Mouse (Mus musculus) T-helper 2 cell (primary cell): Measurements from ENCODE around the gene Sync.

ENCODE experiments used
- in situ Hi-C: fragments of 300-600 bp; cut with MboI, MseI; formaldehyde crosslinking; loops from one replicate; pipeline ENCODE4 v1.15.1; 2025; ENCODE audit warnings: high pct_unique_total_duplicates

The Sync gene

GRCm38 (mm10) chr4:129261196-129261595, 26.2 kb upstream of the Sync start, which contains the start of gene C77080:
Gene C77080 (minus strand): TSS chr4:129261404.
- in situ Hi-C loops, result no loop called here

- in situ Hi-C loops, result no loop called here
Measured at GRCm38 (mm10) chr4:129263225-129264021, 24.0 kb upstream of the Sync start.

GRCm38 (mm10) chr4:129266191-129266590, 21.2 kb upstream of the Sync start:
- in situ Hi-C loops, result no loop called here

- in situ Hi-C loops, result no loop called here
Measured at GRCm38 (mm10) chr4:129266821-129267220, 20.6 kb upstream of the Sync start.

GRCm38 (mm10) chr4:129268698-129269097, 18.7 kb upstream of the Sync start:
- in situ Hi-C loops, result no loop called here

- in situ Hi-C loops, result no loop called here
Measured at GRCm38 (mm10) chr4:129271991-129272755, 15.2 kb upstream of the Sync start.

GRCm38 (mm10) chr4:129272756-129273046, 14.7 kb upstream of the Sync start:
- in situ Hi-C loops, result no loop called here

GRCm38 (mm10) chr4:129276453-129276865, 11.0 kb upstream of the Sync start:
- in situ Hi-C loops, result loop anchor here (5.0 kb wide), 2 partner anchors 39 to 64 kb away; no protein-coding TSS in a partner anchor

- in situ Hi-C loops, result no loop called here
Measured at GRCm38 (mm10) chr4:129282786-129283185, 4.6 kb upstream of the Sync start.

- in situ Hi-C loops, result no loop called here
Measured at GRCm38 (mm10) chr4:129283226-129283625, 4.2 kb upstream of the Sync start.

- in situ Hi-C loops, result no loop called here
Measured at GRCm38 (mm10) chr4:129284685-129285084, 2.7 kb upstream of the Sync start.

- in situ Hi-C loops, result no loop called here
Measured at GRCm38 (mm10) chr4:129286001-129286682, 1.3 kb upstream of the Sync start.

- in situ Hi-C loops, result no loop called here
Measured at GRCm38 (mm10) chr4:129286683-129287471, 540 bp upstream of the Sync start.

- in situ Hi-C loops, result no loop called here
Measured at GRCm38 (mm10) chr4:129288067-129288466, 650 bp downstream of the Sync start.

GRCm38 (mm10) chr4:129289671-129290070, 2.3 kb downstream of the Sync start:
- in situ Hi-C loops, result no loop called here

GRCm38 (mm10) chr4:129292831-129293230, 5.4 kb downstream of the Sync start:
- in situ Hi-C loops, result no loop called here

- in situ Hi-C loops, result no loop called here
Measured at GRCm38 (mm10) chr4:129293702-129294101, 6.3 kb downstream of the Sync start.

- in situ Hi-C loops, result no loop called here
Measured at GRCm38 (mm10) chr4:129295188-129295587, 7.8 kb downstream of the Sync start.

- in situ Hi-C loops, result no loop called here
Measured at GRCm38 (mm10) chr4:129296066-129296465, 8.6 kb downstream of the Sync start.

GRCm38 (mm10) chr4:129297724-129298123, 10.3 kb downstream of the Sync start:
- in situ Hi-C loops, result no loop called here

- in situ Hi-C loops, result no loop called here
Measured at GRCm38 (mm10) chr4:129299121-129299520, 11.7 kb downstream of the Sync start.

GRCm38 (mm10) chr4:129303401-129303800, 16.0 kb downstream of the Sync start:
- in situ Hi-C loops, result no loop called here
